Mouse (Mus musculus) olfactory bulb, adult 2 months (tissue): Measurements from ENCODE around the gene Galt.

Experiments used
- CTCF ChIP-seq: fragments of 200-500 bp; IDR thresholded peaks from 2 replicates; pipeline ENCODE4 v1.5.1; 2012; ENCODE audit warnings: low read depth, mild to moderate bottlenecking, low read length, moderate library complexity; ENCODE audit not compliant: insufficient read depth
- POLR2A ChIP-seq: fragments of 200-500 bp; IDR thresholded peaks from 2 replicates; pipeline ENCODE4 v1.6.1; 2012; ENCODE audit warnings: mild to moderate bottlenecking, low read depth, low read length, moderate library complexity; ENCODE audit not compliant: insufficient read depth

DNA sequence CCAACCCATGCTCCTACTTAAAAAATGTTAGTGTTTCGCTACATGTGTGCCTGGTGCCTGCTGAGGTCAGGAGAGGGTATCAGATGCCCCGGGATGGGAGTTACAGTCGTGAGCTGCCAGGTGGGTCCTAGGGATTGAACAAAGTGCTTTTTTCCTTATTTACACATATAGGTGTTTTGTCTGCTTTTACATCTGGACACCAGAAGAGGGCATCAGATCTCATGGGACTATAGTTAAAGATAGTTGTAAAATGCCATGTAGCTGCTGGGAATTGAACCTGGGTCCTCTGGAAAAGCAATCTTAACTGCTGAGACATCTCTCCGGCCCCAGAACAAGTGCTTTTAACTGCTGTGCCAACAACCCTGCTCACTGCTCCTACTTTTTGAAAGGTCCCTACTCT lies 44.8 kb upstream of the Galt start:
- TF ChIP-seq POLR2A (no peak), CTCF (no peak)
